Mouse (Mus musculus) left cerebral cortex, adult 11 months (tissue): ENCODE results near the gene Ttll6.
A peak's percentile ranks its signal among the peaks of the same experiment; 100 is the strongest.

Experiments used
- DNase-seq: peaks from one replicate; pipeline ENCODE4 v3.0.0; 2022; ENCODE audit warnings: low spot score

The Ttll6 gene

GRCm38 (mm10) chr11:96194961-96195640 lies 61.5 kb downstream of the Ttll6 start:
- no peak for DNase-seq

- DNase-seq: no peak
Measured at GRCm38 (mm10) chr11:96195769-96196280, 62.2 kb downstream of the Ttll6 start.

- DNase-seq: peak; percentile 1
Measured at GRCm38 (mm10) chr11:96198642-96199041, 65.1 kb downstream of the Ttll6 start.

GRCm38 (mm10) chr11:96199181-96200086 lies 65.8 kb downstream of the Ttll6 start:
- no peak for DNase-seq

- no peak for DNase-seq
Measured at GRCm38 (mm10) chr11:96200183-96200655, 66.6 kb downstream of the Ttll6 start.

- DNase-seq: no peak
Measured at GRCm38 (mm10) chr11:96201741-96202140, 68.2 kb downstream of the Ttll6 start.

- DNase-seq: no peak
Measured at GRCm38 (mm10) chr11:96202401-96203081, 69.0 kb downstream of the Ttll6 start.

- no peak for DNase-seq
Measured at GRCm38 (mm10) chr11:96203182-96203788, 69.7 kb downstream of the Ttll6 start.

GRCm38 (mm10) chr11:96203789-96204186 lies 70.2 kb downstream of the Ttll6 start:
- no peak for DNase-seq

GRCm38 (mm10) chr11:96204351-96204750 lies 70.8 kb downstream of the Ttll6 start:
- DNase-seq: no peak

- no peak for DNase-seq
Measured at GRCm38 (mm10) chr11:96205426-96206131, 72.0 kb downstream of the Ttll6 start.
